Mouse (Mus musculus): ENCODE measurements around the gene 2900011O08Rik. TPM values are rescaled to one million over a fixed set of nuclear protein-coding genes. Genes with fewer than 3 reads are reported as not detected.

2900011O08Rik gene
- polyA plus RNA-seq, 1 experiment from 2014 or later: 30.3 TPM

- Histone ChIP-seq H3K4me2 (ENCODE audit: low read depth, low read length, severe bottlenecking) (no peak overlapping the region), H3K9me3 (ENCODE audit: control insufficient read depth, low read length) (no peaks in the 10 kb centered on the region), H3K9ac (ENCODE audit: low read length) (no peak overlapping the region), H3K36me3 (ENCODE audit: control insufficient read depth, insufficient read depth, low read length) (peaks cover 6% of the 10 kb centered on the region), H3K4me1 (replicated peaks; ENCODE audit: control insufficient read depth, insufficient read depth, low read length) (no peaks in the 10 kb centered on the region), H3K27ac (ENCODE audit: low read depth, low read length) (no peak overlapping the region), H3K27me3 (ENCODE audit: control insufficient read depth, insufficient read depth, low read length) (no peaks in the 10 kb centered on the region), H3K4me3 (ENCODE audit: low read depth, low read length) (no peak overlapping the region)
- DNase-seq (ENCODE audit: low spot score) (no peak), ATAC-seq (replicated peaks; ENCODE audit: low FRiP score) (no peak)
Observed at GRCm38 (mm10) chr16:14147712-14148111, 161.3 kb downstream of the 2900011O08Rik start.

Small RNAs within 50 kb of the gene (microRNA-seq; reads per million reads assigned to microRNA genes)
- gene Gm27671 (ENCODE audit: insufficient number of aligned reads): not detected

Other genes starting within 250 kb of the 2900011O08Rik start
- gene Rrn3, start 205.9 kb upstream of the 2900011O08Rik start, polyA plus RNA-seq (2014; fragmentation: Nextera tagmentation; extraction: Ambion mirVana): 102 and 107 TPM in 2 replicates
- gene Ntan1, start 167.8 kb upstream of the 2900011O08Rik start, polyA plus RNA-seq (2014; fragmentation: Nextera tagmentation; extraction: Ambion mirVana): 151 and 159 TPM in 2 replicates
- 73.9 and 74.1 TPM in 2 replicates for gene Pdxdc1, start 83.5 kb upstream of the 2900011O08Rik start, polyA plus RNA-seq (2014; fragmentation: Nextera tagmentation; extraction: Ambion mirVana)
- gene Mpv17l, start 83.4 kb upstream of the 2900011O08Rik start, polyA plus RNA-seq (2014; fragmentation: Nextera tagmentation; extraction: Ambion mirVana): 2.7 and 3.2 TPM in 2 replicates
- 0.72 and 1.1 TPM in 2 replicates for gene Ifitm7, start 284 bp downstream of the 2900011O08Rik start, polyA plus RNA-seq (2014; fragmentation: Nextera tagmentation; extraction: Ambion mirVana)
- 199 and 201 TPM in 2 replicates for gene Nde1, start 176.7 kb downstream of the 2900011O08Rik start, polyA plus RNA-seq (2014; fragmentation: Nextera tagmentation; extraction: Ambion mirVana)
- 16.0 and 18.6 TPM in 2 replicates for gene Marf1, start 176.7 kb downstream of the 2900011O08Rik start, polyA plus RNA-seq (2014; fragmentation: Nextera tagmentation; extraction: Ambion mirVana)

All from forebrain, embryonic 11.5 days (tissue).